Mouse (Mus musculus): ENCODE data around the gene Gm47283. TPM values are rescaled to one million over a fixed set of nuclear protein-coding genes. Genes with fewer than 3 reads are reported as not detected.

The Gm47283 gene
- not detected in 2 replicates for polyA plus RNA-seq (2021; fragmentation: Nextera tagmentation)
- long read RNA-seq, experiment 1, result 0 reads
- long read RNA-seq, experiment 2, result 0 reads

GRCm38 (mm10) chrY:90784438-90784837 is at the start of gene Gm47283:
Gm47283 (plus strand) TSS chrY:90784738.

GRCm38 (mm10) chrY:90754721-90755120 is 29.8 kb upstream of the Gm47283 start, which contains the start of gene Gm21860:
Gm21860 (minus strand) TSS chrY:90754821.

GRCm38 (mm10) chrY:90839077-90839476 is 54.5 kb downstream of the Gm47283 start, which contains the start of gene Gm21748:
Gm21748 (minus strand) TSS chrY:90839177.

Other genes with a start within 250 kb of the Gm47283 start
- not detected in 2 replicates for gene Gm21860, start 29.9 kb upstream of the Gm47283 start, polyA plus RNA-seq (2021; fragmentation: Nextera tagmentation)
- gene Gm21748, start 54.4 kb downstream of the Gm47283 start, polyA plus RNA-seq (2021; fragmentation: Nextera tagmentation), result not detected in 2 replicates

All from left cerebral cortex, adult 6 months (tissue).